Mouse (Mus musculus): ENCODE data around the gene Rsf1. TPM values are rescaled to one million over a fixed set of nuclear protein-coding genes. Genes with fewer than 3 reads are reported as not detected.

Rsf1 gene
- 23.1 and 31.4 TPM in 2 replicates for polyA plus RNA-seq (2012; ENCODE audit: insufficient read depth, insufficient read length, missing spikeins)

GRCm38 (mm10) chr7:97579067-97579975 lies at the start of gene Rsf1, which contains the start of gene Aamdc:
Gene Rsf1, plus strand, starts transcription at chr7:97579889.
Gene Aamdc, minus strand, starts transcription at chr7:97579497.
- peak within 1 kb of the TSS; percentile 79 for H3K27ac ChIP-seq (ENCODE audit: insufficient read depth, low read depth, low read length)
- TF ChIP-seq POLR2A (IDR thresholded peaks at IDR 0.05; ENCODE audit: borderline replicate concordance, low read depth, low read length) (0 out of 2 replicates have a peak, but pooled peaks have one; percentile 37), CTCF (IDR thresholded peaks at IDR 0.05; ENCODE audit: low read depth, low read length) (peak; percentile 36; the same call in 1 of the 2 replicates)
- peak within 1 kb of the TSS; percentile 84 for H3K4me3 ChIP-seq (ENCODE audit: insufficient read depth, low read length)
- no peaks in the 10 kb centered on the region for H3K4me1 ChIP-seq (ENCODE audit: control insufficient read depth, insufficient read depth, low read length)

GRCm38 (mm10) chr7:97535531-97535930 lies 44.2 kb upstream of the Rsf1 start:
- H3K4me1 ChIP-seq (ENCODE audit: control insufficient read depth, insufficient read depth, low read length), result no peaks in the 10 kb centered on the region
- TF ChIP-seq CTCF (IDR thresholded peaks at IDR 0.05; ENCODE audit: low read depth, low read length) (no peak), POLR2A (IDR thresholded peaks at IDR 0.05; ENCODE audit: borderline replicate concordance, low read depth, low read length) (no peak)
- H3K4me3 ChIP-seq (ENCODE audit: insufficient read depth, low read length), result no peak overlapping the region
- no peak overlapping the region for H3K27ac ChIP-seq (ENCODE audit: insufficient read depth, low read depth, low read length)

- Histone ChIP-seq H3K4me3 (ENCODE audit: insufficient read depth, low read length) (no peak overlapping the region), H3K27ac (ENCODE audit: insufficient read depth, low read depth, low read length) (no peak overlapping the region), H3K4me1 (ENCODE audit: control insufficient read depth, insufficient read depth, low read length) (no peaks in the 10 kb centered on the region)
- TF ChIP-seq POLR2A (IDR thresholded peaks at IDR 0.05; ENCODE audit: borderline replicate concordance, low read depth, low read length) (no peak), CTCF (IDR thresholded peaks at IDR 0.05; ENCODE audit: low read depth, low read length) (no peak)
Measured at GRCm38 (mm10) chr7:97536571-97536970, 43.1 kb upstream of the Rsf1 start.

GRCm38 (mm10) chr7:97546462-97546861 lies 33.2 kb upstream of the Rsf1 start:
- no peak overlapping the region for H3K4me3 ChIP-seq (ENCODE audit: insufficient read depth, low read length)
- TF ChIP-seq POLR2A (IDR thresholded peaks at IDR 0.05; ENCODE audit: borderline replicate concordance, low read depth, low read length), result no peak
- no peak for TF ChIP-seq CTCF (IDR thresholded peaks at IDR 0.05; ENCODE audit: low read depth, low read length)
- no peaks in the 10 kb centered on the region for H3K4me1 ChIP-seq (ENCODE audit: control insufficient read depth, insufficient read depth, low read length)
- H3K27ac ChIP-seq (ENCODE audit: insufficient read depth, low read depth, low read length), result no peak overlapping the region

GRCm38 (mm10) chr7:97549301-97549700 lies 30.4 kb upstream of the Rsf1 start:
- no peaks in the 10 kb centered on the region for H3K4me1 ChIP-seq (ENCODE audit: control insufficient read depth, insufficient read depth, low read length)
- H3K4me3 ChIP-seq (ENCODE audit: insufficient read depth, low read length), result no peak overlapping the region
- no peak overlapping the region for H3K27ac ChIP-seq (ENCODE audit: insufficient read depth, low read depth, low read length)
- no peak for TF ChIP-seq CTCF (IDR thresholded peaks at IDR 0.05; ENCODE audit: low read depth, low read length)

- no peak for TF ChIP-seq CTCF (IDR thresholded peaks at IDR 0.05; ENCODE audit: low read depth, low read length)
- no peaks in the 10 kb centered on the region for H3K4me1 ChIP-seq (ENCODE audit: control insufficient read depth, insufficient read depth, low read length)
Measured at GRCm38 (mm10) chr7:97550673-97551072, 29.0 kb upstream of the Rsf1 start.

GRCm38 (mm10) chr7:97563576-97563975 lies 16.1 kb upstream of the Rsf1 start:
- Histone ChIP-seq H3K4me3 (ENCODE audit: insufficient read depth, low read length) (no peak overlapping the region), H3K4me1 (ENCODE audit: control insufficient read depth, insufficient read depth, low read length) (no peaks in the 10 kb centered on the region), H3K27ac (ENCODE audit: insufficient read depth, low read depth, low read length) (no peak overlapping the region)
- no peak for TF ChIP-seq POLR2A (IDR thresholded peaks at IDR 0.05; ENCODE audit: borderline replicate concordance, low read depth, low read length)
- no peak for TF ChIP-seq CTCF (IDR thresholded peaks at IDR 0.05; ENCODE audit: low read depth, low read length)

More at GRCm38 (mm10) chr7:97550673-97551072, 29.0 kb upstream of the Rsf1 start:
- H3K27ac ChIP-seq (ENCODE audit: insufficient read depth, low read depth, low read length), result no peak overlapping the region
- no peak overlapping the region for H3K4me3 ChIP-seq (ENCODE audit: insufficient read depth, low read length)

- Histone ChIP-seq H3K27ac (ENCODE audit: insufficient read depth, low read depth, low read length) (no peak overlapping the region), H3K4me1 (ENCODE audit: control insufficient read depth, insufficient read depth, low read length) (no peaks in the 10 kb centered on the region), H3K4me3 (ENCODE audit: insufficient read depth, low read length) (no peak overlapping the region)
- TF ChIP-seq POLR2A (IDR thresholded peaks at IDR 0.05; ENCODE audit: borderline replicate concordance, low read depth, low read length) (no peak), CTCF (IDR thresholded peaks at IDR 0.05; ENCODE audit: low read depth, low read length) (no peak)
Measured at GRCm38 (mm10) chr7:97569372-97569771, 10.3 kb upstream of the Rsf1 start.

- H3K4me1 ChIP-seq (ENCODE audit: control insufficient read depth, insufficient read depth, low read length), result no peaks in the 10 kb centered on the region
- TF ChIP-seq POLR2A (IDR thresholded peaks at IDR 0.05; ENCODE audit: borderline replicate concordance, low read depth, low read length) (no peak), CTCF (IDR thresholded peaks at IDR 0.05; ENCODE audit: low read depth, low read length) (peak; percentile 35; the same call in 1 of the 2 replicates)
Measured at GRCm38 (mm10) chr7:97570389-97570788, 9.3 kb upstream of the Rsf1 start.

GRCm38 (mm10) chr7:97578361-97579066 lies 1.2 kb upstream of the Rsf1 start:
- Histone ChIP-seq H3K4me1 (ENCODE audit: control insufficient read depth, insufficient read depth, low read length) (no peaks in the 10 kb centered on the region), H3K4me3 (ENCODE audit: insufficient read depth, low read length) (peak overlapping the region; percentile 84), H3K27ac (ENCODE audit: insufficient read depth, low read depth, low read length) (no peak overlapping the region)
- TF ChIP-seq CTCF (IDR thresholded peaks at IDR 0.05; ENCODE audit: low read depth, low read length) (no peak), POLR2A (IDR thresholded peaks at IDR 0.05; ENCODE audit: borderline replicate concordance, low read depth, low read length) (no peak)

More at GRCm38 (mm10) chr7:97570389-97570788, 9.3 kb upstream of the Rsf1 start:
- Histone ChIP-seq H3K27ac (ENCODE audit: insufficient read depth, low read depth, low read length) (no peak overlapping the region), H3K4me3 (ENCODE audit: insufficient read depth, low read length) (no peak overlapping the region)

Data from bone marrow macrophage, adult 2 months (primary cell).